In the genomic region with DNA sequence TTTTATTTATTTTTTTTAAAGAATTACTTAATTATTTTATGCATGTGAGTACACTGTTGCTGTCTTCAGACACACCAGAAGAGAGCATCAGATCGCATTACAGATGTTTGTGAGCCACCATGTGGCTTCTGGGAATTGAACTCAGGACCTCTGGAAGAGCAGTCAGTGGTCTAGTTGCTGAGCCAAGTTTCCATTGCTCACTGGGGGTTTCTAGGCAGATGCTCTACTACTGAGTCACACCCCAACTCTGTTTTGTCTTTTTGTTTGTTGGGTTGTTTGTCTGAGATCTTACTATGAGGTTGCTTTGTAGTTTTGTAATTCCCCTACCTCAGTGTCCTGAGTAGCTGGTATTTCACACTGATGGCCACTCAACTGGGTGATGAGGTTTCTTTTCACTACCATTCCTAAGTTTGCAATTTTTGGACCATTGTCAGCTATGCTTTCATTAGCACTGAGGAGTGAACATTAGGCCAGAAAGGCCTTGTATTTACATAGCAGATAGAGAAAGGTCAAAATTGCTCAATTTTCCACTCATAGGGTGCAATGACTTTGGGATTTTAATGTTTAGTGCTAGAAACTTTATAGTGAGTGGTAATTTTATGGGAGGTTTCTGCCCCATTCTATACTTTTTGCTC, we compare ENCODE assay signal across 25 mouse cellular contexts. TPM values are rescaled to one million over a fixed set of nuclear protein-coding genes. Genes with fewer than 3 reads are reported as not detected.
DNase-seq lines count a peak whose midpoint lies in the region; ATAC-seq and TF ChIP-seq lines count a peak whose summit lies in the region.
"Had no signal": no experiment of that assay in that cellular context is flagged by ENCODE, and none has a peak within 500 bp of the region (broad histone marks: within the 10 kb centered on the region; RNA-seq: fewer than 3 reads in every experiment).

No protein-coding gene starts in this region.

- H3K4me1 ChIP-seq in liver, adult 2 months (ENCODE audit: control insufficient read depth, insufficient read depth, low read length), result peaks cover 5% of the 10 kb centered on the region; the same call in 1 of the 2 replicates
- H3K4me1 ChIP-seq in liver, embryonic 12.5 days, result no peaks in the 10 kb centered on the region
- no peaks in the 10 kb centered on the region for H3K4me1 ChIP-seq in lung, postnatal 0 days (ENCODE audit: insufficient read depth, low read depth, low read length)
- H3K4me1 ChIP-seq: embryonic facial prominence, embryonic 10.5 days; embryonic facial prominence, embryonic 13.5 days; heart, embryonic 13.5 days; hindbrain, embryonic 12.5 days; hindbrain, embryonic 15.5 days had no signal

- no peak overlapping the region for H3K4me3 ChIP-seq in liver, adult 2 months (ENCODE audit: insufficient read depth, low read depth, low read length)
- H3K4me3 ChIP-seq in liver, embryonic 12.5 days, result no peak overlapping the region
- no peak overlapping the region for H3K4me3 ChIP-seq in lung, postnatal 0 days (ENCODE audit: low read depth, low read length)
- H3K4me3 ChIP-seq: embryonic facial prominence, embryonic 10.5 days; embryonic facial prominence, embryonic 13.5 days; gastrocnemius, adult 2 months; heart, embryonic 13.5 days; hindbrain, embryonic 12.5 days; hindbrain, embryonic 15.5 days had no signal

- TF ChIP-seq EP300 in lung, postnatal 0 days (IDR thresholded peaks at IDR 0.05), result no peak

- no peak overlapping the region for H3K4me2 ChIP-seq in liver, embryonic 12.5 days
- H3K4me2 ChIP-seq in lung, postnatal 0 days (replicated peaks; ENCODE audit: low read depth, low read length), result no peak overlapping the region
- H3K4me2 ChIP-seq: embryonic facial prominence, embryonic 13.5 days; heart, embryonic 13.5 days; hindbrain, embryonic 12.5 days; hindbrain, embryonic 15.5 days had no signal

- TF ChIP-seq CTCF in liver, adult 2 months (IDR thresholded peaks at IDR 0.05; ENCODE audit: low read depth, low read length), result no peak
- no peak for TF ChIP-seq CTCF in lung, postnatal 0 days (IDR thresholded peaks at IDR 0.05)

- H3K79me2 ChIP-seq in liver, adult 2 months (ENCODE audit: control insufficient read depth, insufficient read depth, low read length), result no peaks in the 10 kb centered on the region

- no peaks in the 10 kb centered on the region for H3K27me3 ChIP-seq in liver, adult 2 months (ENCODE audit: control insufficient read depth, insufficient read depth, low read length)
- no peaks in the 10 kb centered on the region for H3K27me3 ChIP-seq in liver, embryonic 12.5 days (replicated peaks)
- no peaks in the 10 kb centered on the region for H3K27me3 ChIP-seq in lung, postnatal 0 days (replicated peaks; ENCODE audit: insufficient read depth, low read length)
- H3K27me3 ChIP-seq: embryonic facial prominence, embryonic 13.5 days; heart, embryonic 13.5 days; hindbrain, embryonic 12.5 days; hindbrain, embryonic 15.5 days had no signal

- TF ChIP-seq POLR2A in liver, adult 2 months (IDR thresholded peaks at IDR 0.05; ENCODE audit: extremely low read depth, insufficient read depth, low read length), result no peak

- H3K9me3 ChIP-seq in liver, embryonic 12.5 days (replicated peaks), result no peaks in the 10 kb centered on the region
- H3K9me3 ChIP-seq in lung, postnatal 0 days (ENCODE audit: low read length), result no peaks in the 10 kb centered on the region
- H3K9me3 ChIP-seq: embryonic facial prominence, embryonic 10.5 days; embryonic facial prominence, embryonic 13.5 days; heart, embryonic 13.5 days; hindbrain, embryonic 12.5 days; hindbrain, embryonic 15.5 days had no signal

- no peak overlapping the region for H3K9ac ChIP-seq in liver, adult 2 months (ENCODE audit: low read depth, low read length)
- no peak overlapping the region for H3K9ac ChIP-seq in liver, embryonic 12.5 days
- no peak overlapping the region for H3K9ac ChIP-seq in lung, postnatal 0 days (replicated peaks; ENCODE audit: low read depth)
- H3K9ac ChIP-seq: embryonic facial prominence, embryonic 13.5 days; forebrain, postnatal 0 days; heart, embryonic 13.5 days; hindbrain, embryonic 12.5 days; hindbrain, embryonic 15.5 days had no signal

- 87% methylated on average over 1 of the region's 1 CpGs for WGBS in liver, adult 2 months
- 82% methylated on average over 1 of the region's 1 CpGs for WGBS in liver, embryonic 12.5 days (ENCODE audit: insufficient replicate concordance)
- whole genome bisulfite sequencing in lung, postnatal 0 days, result 86% methylated on average over 1 of the region's 1 CpGs

- no peak overlapping the region for H3K27ac ChIP-seq in liver, adult 2 months (replicated peaks; ENCODE audit: insufficient read depth, low read depth, low read length)
- no peak overlapping the region for H3K27ac ChIP-seq in liver, embryonic 12.5 days
- no peak overlapping the region for H3K27ac ChIP-seq in lung, postnatal 0 days (ENCODE audit: low read length)
- H3K27ac ChIP-seq: embryonic facial prominence, embryonic 10.5 days; embryonic facial prominence, embryonic 13.5 days; gastrocnemius, adult 2 months; heart, embryonic 13.5 days; hindbrain, embryonic 12.5 days; hindbrain, embryonic 15.5 days had no signal

- peak; percentile 86 for DNase-seq in liver, adult 2 months (ENCODE audit: extremely low read depth, low read depth, low spot score)
- DNase-seq in lung, postnatal 0 days (ENCODE audit: low spot score), result peak; percentile 67
- DNase-seq in lung, adult 18-20 months, result no peak
- peak; percentile 24 for DNase-seq in adipocyte (ENCODE audit: low spot score)
- DNase-seq in c-Kit-positive CD71-positive TER-119-positive erythroid progenitor cells, embryonic 14.5 days (ENCODE audit: low spot score), result no peak
- DNase-seq: adrenal gland, postnatal 10 days; cerebellum, adult 11-12 months; cerebellum, adult 8-10 months; cerebellum, postnatal 10 days; cerebellum, postnatal 36 days; embryo, embryonic 11 days; forebrain, postnatal 0 days; gastrocnemius, adult 2 months; gastrocnemius, postnatal 14 days; heart, adult 18-20 months had no signal

- no peaks in the 10 kb centered on the region for H3K36me3 ChIP-seq in liver, adult 2 months (ENCODE audit: control insufficient read depth, insufficient read depth, low read length)
- peaks cover 100% of the 10 kb centered on the region for H3K36me3 ChIP-seq in liver, embryonic 12.5 days
- 0 out of 2 replicates have a peak, but pooled peaks cover 5% of the 10 kb centered on the region for H3K36me3 ChIP-seq in lung, postnatal 0 days (ENCODE audit: insufficient read depth, low read length)

- no peak for ATAC-seq in liver, embryonic 12.5 days
- peak; percentile 63 for ATAC-seq in lung, postnatal 0 days
- no peak for ATAC-seq in megakaryocyte progenitor cell, adult 5-6 weeks (replicated peaks; ENCODE audit: poor library complexity)
- ATAC-seq: CD4-positive, CD25-positive, alpha-beta regulatory T cell, adult 4 months; forebrain, embryonic 14.5 days; forebrain, postnatal 0 days; intestine, postnatal 0 days had no signal

RNA-seq across cellular contexts. Expression of a gene that starts 11.6 kb away (rescaled TPM):
- total RNA-seq in liver, adult 2 months (2014; rRNA removed), result 3.1 TPM in 2 replicates
- polyA plus RNA-seq in liver, adult 2 months (2012; rRNA removed), result 1.0 and 1.5 TPM in 2 replicates
- polyA plus RNA-seq in liver, embryonic 12.5 days (2016; fragmentation: Nextera tagmentation; extraction: Ambion mirVana), result 3.1 and 3.3 TPM in 2 replicates
- polyA plus RNA-seq in lung, postnatal 0 days (2015; fragmentation: Nextera tagmentation; extraction: Ambion mirVana), result 4.7 and 5.5 TPM in 2 replicates
- total RNA-seq in megakaryocyte progenitor cell, adult 5-6 weeks (2015), result 2.4 and 3.2 TPM in 2 replicates
- 3.4 and 4.7 TPM in 2 replicates for total RNA-seq in megakaryocyte progenitor cell, adult 5-6 weeks (2017)

RNA-seq across cellular contexts. Expression of a gene that starts 13.1 kb away (rescaled TPM):
- 1.3 and 3.2 TPM in 2 replicates for total RNA-seq in liver, adult 2 months (2014; rRNA removed)
- polyA plus RNA-seq in liver, adult 2 months (2012; rRNA removed), result 1.4 and 1.6 TPM in 2 replicates
- polyA plus RNA-seq in liver, embryonic 12.5 days (2016; fragmentation: Nextera tagmentation; extraction: Ambion mirVana), result 126 and 131 TPM in 2 replicates
- polyA plus RNA-seq in lung, postnatal 0 days (2015; fragmentation: Nextera tagmentation; extraction: Ambion mirVana), result 16.5 and 20.2 TPM in 2 replicates
- total RNA-seq in megakaryocyte progenitor cell, adult 5-6 weeks (2015), result 113 and 128 TPM in 2 replicates
- 76.5 and 96.9 TPM in 2 replicates for total RNA-seq in megakaryocyte progenitor cell, adult 5-6 weeks (2017)

RNA-seq across cellular contexts. Expression of a gene that starts 34.3 kb away (rescaled TPM):
- 0.09 TPM in 1 of 2 replicates, not detected in the other for total RNA-seq in liver, adult 2 months (2014; rRNA removed)
- 0.05 TPM in 1 of 2 replicates, not detected in the other for polyA plus RNA-seq in liver, adult 2 months (2012; rRNA removed)
- polyA plus RNA-seq in liver, embryonic 12.5 days (2016; fragmentation: Nextera tagmentation; extraction: Ambion mirVana), result 1.2 and 1.5 TPM in 2 replicates
- polyA plus RNA-seq in lung, postnatal 0 days (2015; fragmentation: Nextera tagmentation; extraction: Ambion mirVana), result 1.2 and 1.5 TPM in 2 replicates
- 0.89 and 1.2 TPM in 2 replicates for total RNA-seq in megakaryocyte progenitor cell, adult 5-6 weeks (2015)
- 1.5 and 1.8 TPM in 2 replicates for total RNA-seq in megakaryocyte progenitor cell, adult 5-6 weeks (2017)
- polyA plus RNA-seq: forebrain, postnatal 0 days had no signal

Comparison
In these comparisons a context has a peak if more than half of its experiments do, and no peak if none do; other contexts are left out.
1. DNase-seq: peak in liver, adult 2 months (single experiment), lung, postnatal 0 days (single experiment) and adipocyte (single experiment); none in lung, adult 18-20 months (0 of 2) and c-Kit-positive CD71-positive TER-119-positive erythroid progenitor cells, embryonic 14.5 days (single experiment).